Mouse (Mus musculus): ENCODE data around the gene Gpr152. TPM values are rescaled to one million over a fixed set of nuclear protein-coding genes. Genes with fewer than 3 reads are reported as not detected.

The Gpr152 gene
- total and polyA plus RNA-seq, 3 experiments = 0.03 TPM; not detected in 2

DNA sequence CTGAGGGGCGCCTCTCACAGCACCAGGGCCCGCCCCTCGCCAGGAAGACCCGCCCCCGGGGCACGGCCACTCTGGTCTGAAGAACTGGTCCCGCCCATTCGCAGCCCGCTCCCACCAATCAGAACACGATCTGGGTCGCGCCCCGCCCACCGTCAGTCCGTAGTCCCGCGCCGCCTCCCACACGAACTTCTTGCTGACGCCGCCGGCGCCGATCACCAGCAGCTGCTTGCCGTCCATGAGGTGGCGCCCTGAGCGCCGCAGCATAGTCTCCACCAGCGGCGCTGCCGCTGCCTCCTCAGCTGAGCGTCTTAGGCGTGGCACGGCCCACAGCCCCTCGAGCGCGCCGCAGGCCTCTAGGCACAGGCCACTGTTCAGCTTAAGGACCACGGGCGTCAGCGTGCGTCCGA, 29.8 kb downstream of the Gpr152 start (continued):
- TF ChIP-seq HCFC1 (IDR thresholded peaks at IDR 0.05; ENCODE audit: low read depth, low read length) (peak; percentile 72), ZC3H11A (IDR thresholded peaks at IDR 0.05; ENCODE audit: low read depth, low read length) (peak; percentile 45; the same call in 1 of the 2 replicates), RCOR1 (IDR thresholded peaks at IDR 0.05; ENCODE audit: low read depth, low read length) (no peak), NELFE (IDR thresholded peaks at IDR 0.05; ENCODE audit: low read depth, low read length) (peak; percentile 83), CHD2 (IDR thresholded peaks at IDR 0.05; ENCODE audit: low read length) (no peak), EP300 (IDR thresholded peaks at IDR 0.05; ENCODE audit: low read depth in 1 of 2, low read length in 2 of 2) (no peak), USF2 (IDR thresholded peaks at IDR 0.05; ENCODE audit: borderline replicate concordance in 1 of 2, insufficient read depth in 1 of 2, low read depth in 1 of 2, low read length in 2 of 2) (no peak), ZNF384 (IDR thresholded peaks at IDR 0.05; ENCODE audit: low read depth, low read length) (no peak), RAD21 (IDR thresholded peaks at IDR 0.05; ENCODE audit: low read depth, low read length) (peak; percentile 45), BHLHE40 (IDR thresholded peaks at IDR 0.05; ENCODE audit: borderline replicate concordance, low read depth, low read length) (no peak), USF1 (IDR thresholded peaks at IDR 0.05; ENCODE audit: low read depth, low read length) (no peak), ETS1 (IDR thresholded peaks at IDR 0.05; ENCODE audit: low read depth, low read length) (peak; percentile 62; the same call in 1 of the 2 replicates), CHD1 (IDR thresholded peaks at IDR 0.05; ENCODE audit: low read depth, low read length) (no peak), TAL1 (IDR thresholded peaks at IDR 0.05; ENCODE audit: low read length) (no peak), E2F4 (IDR thresholded peaks at IDR 0.05; ENCODE audit: borderline replicate concordance, low read depth, low read length) (no peak), MYC (IDR thresholded peaks at IDR 0.05; ENCODE audit: low read depth, low read length) (peak; percentile 72; the same call in 1 of the 2 replicates), POLR2AphosphoS5 (IDR thresholded peaks at IDR 0.05; ENCODE audit: borderline replicate concordance, low read depth, low read length) (no peak), GATA1 (IDR thresholded peaks at IDR 0.05; ENCODE audit: low read depth, low read length) (no peak), MEF2A (IDR thresholded peaks at IDR 0.05; ENCODE audit: extremely low read depth, insufficient replicate concordance, low read depth, low read length, poor library complexity, severe bottlenecking) (no peak), TBP (IDR thresholded peaks at IDR 0.05; ENCODE audit: low read depth, low read length) (peak; percentile 48; the same call in 1 of the 2 replicates), ELF1 (IDR thresholded peaks at IDR 0.05; ENCODE audit: low read depth, low read length) (peak; percentile 44; the same call in 1 of the 2 replicates)

DNA sequence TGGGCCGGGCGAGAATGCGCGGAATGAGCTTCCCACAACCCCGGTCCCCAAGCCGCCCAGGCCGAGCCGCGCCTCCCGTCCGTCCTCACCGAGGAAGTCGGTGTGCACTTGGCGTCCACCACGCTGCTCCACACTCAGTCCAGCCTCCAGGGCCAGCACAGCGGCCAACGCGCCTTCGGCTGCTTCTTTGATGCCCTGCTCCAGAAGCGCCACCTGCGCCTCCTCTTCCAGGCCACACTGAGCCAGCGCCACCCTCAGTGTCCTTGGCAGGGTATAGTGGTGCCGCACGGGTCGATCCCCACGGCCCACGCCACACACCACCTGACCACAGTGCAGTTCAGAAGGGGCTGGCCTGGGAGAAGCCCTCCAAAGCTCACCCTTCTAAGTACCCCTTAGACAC, 30.2 kb downstream of the Gpr152 start:
- Histone ChIP-seq H3K4me1 (ENCODE audit: control insufficient read depth in 1 of 2, insufficient read depth in 2 of 2, low read length in 2 of 2) (peaks cover 0 to 8% of the 10 kb centered on the region in 2 experiments; a peak in 2 of 4 replicates), H3K9ac (ENCODE audit: control insufficient read depth, low read depth, low read length, poor library complexity, severe bottlenecking) (peak overlapping the region; percentile 89), H3K4me3 (ENCODE audit: control insufficient read depth in 1 of 2, insufficient read depth in 1 of 2, low read depth in 2 of 2, low read length in 2 of 2) (peak overlapping the region; percentile 64 to 71), H3K27ac (ENCODE audit: control insufficient read depth, low read depth, low read length) (peak overlapping the region; percentile 39), H3K36me3 (ENCODE audit: control insufficient read depth in 1 of 2, insufficient read depth in 2 of 2, low read length in 2 of 2) (peaks cover 0 to 4% of the 10 kb centered on the region in 2 experiments; a peak in 2 of 4 replicates), H3K27me3 (ENCODE audit: control insufficient read depth in 1 of 2, insufficient read depth in 2 of 2, low read length in 2 of 2) (no peaks in the 10 kb centered on the region), H3K79me2 (ENCODE audit: control insufficient read depth, insufficient read depth, low read length, poor library complexity) (no peaks in the 10 kb centered on the region; the same call in 1 of the 2 replicates), H3K9me3 (replicated peaks; ENCODE audit: insufficient read depth, low read length) (no peaks in the 10 kb centered on the region)
- DNase-seq (ENCODE audit: low read depth, low spot score) = no peak
- TF ChIP-seq SIN3A (IDR thresholded peaks at IDR 0.05; ENCODE audit: low read length) (0 out of 2 replicates have a peak, but pooled peaks have one; percentile 3), ELF1 (IDR thresholded peaks at IDR 0.05; ENCODE audit: low read depth, low read length) (no peak)

All from MEL (cell line).